Mouse (Mus musculus): Measurements from ENCODE around the gene Cyp2c70. TPM values are rescaled to one million over a fixed set of nuclear protein-coding genes. Genes with fewer than 3 reads are reported as not detected.
"Not testable (repeated sequence)": the region's sequence is repeated elsewhere in the genome, so short reads cannot be mapped to it uniquely, and the experiment has no call there.

The Cyp2c70 gene
- polyA plus RNA-seq (2014; fragmentation: Nextera tagmentation; extraction: Ambion mirVana) = not detected in 2 replicates

GRCm38 (mm10) chr19:40187160-40187559 is at the start of gene Cyp2c70:
TSS of gene Cyp2c70 (minus strand) at chr19:40187333.
- 81% methylated on average over 5 of the region's 5 CpGs for WGBS
- no peak within 1 kb of the TSS for H3K27ac ChIP-seq (replicated peaks; ENCODE audit: low read depth, low read length)

DNA sequence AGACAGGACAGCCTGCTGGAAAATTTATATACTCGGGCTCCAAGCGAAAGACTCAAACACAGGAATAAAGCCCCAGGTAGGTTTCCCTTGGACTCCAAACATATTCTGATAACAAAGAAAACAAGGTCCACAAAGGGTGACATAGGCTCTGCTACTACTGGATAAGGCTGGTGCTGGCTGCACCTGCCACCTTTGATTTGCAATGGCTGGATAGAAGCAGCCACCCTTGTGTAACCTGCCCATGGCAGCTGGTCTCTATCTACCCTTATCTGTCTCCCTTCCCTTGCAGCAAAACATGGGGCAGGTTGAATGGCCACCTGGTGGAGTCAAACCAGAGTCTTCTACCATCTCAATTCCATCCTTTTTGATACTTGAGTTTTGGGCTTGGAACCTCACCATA is 45.4 kb upstream of the Cyp2c70 start:
- H3K9ac ChIP-seq (replicated peaks; ENCODE audit: low read length) = no peak overlapping the region
- no peaks in the 10 kb centered on the region for H3K9me3 ChIP-seq (ENCODE audit: control insufficient read depth, low read length)
- H3K36me3 ChIP-seq (ENCODE audit: control insufficient read depth, insufficient read depth, low read length) = no peaks in the 10 kb centered on the region
- no peaks in the 10 kb centered on the region for H3K27me3 ChIP-seq (ENCODE audit: control insufficient read depth, insufficient read depth, low read length)
- H3K27ac ChIP-seq (replicated peaks; ENCODE audit: low read depth, low read length) = no peak overlapping the region
- no peak overlapping the region for H3K4me2 ChIP-seq (ENCODE audit: low read length)
- 88% methylated on average over 2 of the region's 2 CpGs for WGBS
- DNase-seq (no peak), ATAC-seq (ENCODE audit: low FRiP score, low TSS enrichment) (no peak)
- no peaks in the 10 kb centered on the region for H3K4me1 ChIP-seq (ENCODE audit: control insufficient read depth, insufficient read depth, low read length)
- H3K4me3 ChIP-seq (replicated peaks; ENCODE audit: low read depth, low read length) = no peak overlapping the region

More at GRCm38 (mm10) chr19:40187160-40187559, at the start of gene Cyp2c70:
- Histone ChIP-seq H3K4me1 (ENCODE audit: control insufficient read depth, insufficient read depth, low read length) (no peaks in the 10 kb centered on the region), H3K27me3 (ENCODE audit: control insufficient read depth, insufficient read depth, low read length) (no peaks in the 10 kb centered on the region), H3K9me3 (ENCODE audit: control insufficient read depth, low read length) (no peaks in the 10 kb centered on the region), H3K36me3 (ENCODE audit: control insufficient read depth, insufficient read depth, low read length) (no peaks in the 10 kb centered on the region), H3K4me3 (replicated peaks; ENCODE audit: low read depth, low read length) (no peak within 1 kb of the TSS), H3K9ac (replicated peaks; ENCODE audit: low read length) (no peak within 1 kb of the TSS), H3K4me2 (ENCODE audit: low read length) (no peak within 1 kb of the TSS)
- no peak for ATAC-seq (ENCODE audit: low FRiP score, low TSS enrichment)
- DNase-seq = no peak

DNA sequence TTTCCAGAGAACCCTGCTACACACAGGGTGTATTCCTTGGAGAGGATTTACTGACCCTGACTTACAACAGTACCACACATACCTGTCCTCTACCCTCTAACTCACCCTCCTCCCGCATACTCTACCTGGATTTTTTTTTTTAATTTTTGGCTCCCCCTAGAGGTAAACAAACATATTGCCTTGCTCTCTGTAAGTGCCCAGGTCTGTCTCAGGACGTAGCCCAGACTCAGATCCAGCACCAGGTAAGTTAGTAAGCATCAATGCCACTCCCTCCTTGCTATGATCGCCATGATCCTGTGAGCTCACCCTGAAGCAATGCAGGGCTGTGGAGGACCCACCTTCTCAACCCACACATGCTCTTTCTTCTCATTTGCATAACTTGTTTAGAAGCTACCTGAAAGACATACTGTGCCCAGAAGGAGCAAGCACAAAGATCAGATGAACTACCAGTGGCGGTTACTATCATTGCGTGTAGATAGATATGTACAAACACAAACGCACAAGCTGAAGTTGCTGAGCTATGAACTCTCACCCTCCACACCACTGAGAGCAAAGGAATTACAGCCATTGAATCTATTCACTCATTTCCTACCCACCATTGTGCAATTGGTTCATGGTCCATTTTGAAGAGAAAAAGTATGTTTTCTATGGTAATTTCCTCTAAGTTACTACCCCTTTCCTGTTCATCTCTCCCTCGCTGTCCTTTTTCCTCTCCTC is 44.9 kb upstream of the Cyp2c70 start:
- Histone ChIP-seq H3K27me3 (ENCODE audit: control insufficient read depth, insufficient read depth, low read length) (no peaks in the 10 kb centered on the region), H3K9me3 (ENCODE audit: control insufficient read depth, low read length) (no peaks in the 10 kb centered on the region), H3K9ac (replicated peaks; ENCODE audit: low read length) (no peak overlapping the region), H3K4me2 (ENCODE audit: low read length) (no peak overlapping the region), H3K36me3 (ENCODE audit: control insufficient read depth, insufficient read depth, low read length) (no peaks in the 10 kb centered on the region), H3K4me1 (ENCODE audit: control insufficient read depth, insufficient read depth, low read length) (no peaks in the 10 kb centered on the region), H3K4me3 (replicated peaks; ENCODE audit: low read depth, low read length) (no peak overlapping the region), H3K27ac (replicated peaks; ENCODE audit: low read depth, low read length) (no peak overlapping the region)
- ATAC-seq (ENCODE audit: low FRiP score, low TSS enrichment) (no peak), DNase-seq (no peak)
- WGBS = 73% methylated on average over 7 of the region's 7 CpGs

DNA sequence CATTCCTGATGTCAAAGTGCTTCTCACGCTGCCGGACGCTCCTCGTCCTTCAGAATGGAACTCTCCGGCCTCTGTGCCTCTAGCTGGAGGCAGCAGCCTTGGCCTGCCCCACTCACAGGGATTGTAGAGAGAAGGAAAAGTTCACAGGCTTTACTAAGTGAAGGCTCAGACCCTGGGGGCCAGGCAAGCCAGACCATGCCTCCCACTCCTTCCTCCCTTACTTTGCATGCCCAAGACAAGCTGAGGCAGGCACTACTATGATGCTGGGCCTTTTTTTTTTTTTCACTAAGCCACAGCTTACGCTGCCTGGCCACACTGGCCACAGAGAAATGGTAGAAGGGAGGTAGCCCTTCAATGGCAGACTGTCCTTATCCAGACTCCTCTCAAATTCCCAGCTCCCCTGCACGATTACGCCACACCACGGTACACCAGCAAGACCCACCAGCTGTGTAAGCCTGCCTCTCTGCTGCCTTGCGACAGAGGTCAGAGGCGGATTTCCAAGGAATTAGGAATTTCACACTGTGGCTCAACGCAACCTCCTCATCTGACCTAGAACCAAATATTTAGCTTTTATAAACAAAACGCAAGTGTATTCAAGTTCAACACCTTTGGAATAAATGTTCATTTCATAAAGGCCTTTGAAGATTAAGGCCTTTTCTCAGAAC is 44.1 kb upstream of the Cyp2c70 start:
- Histone ChIP-seq H3K36me3 (ENCODE audit: control insufficient read depth, insufficient read depth, low read length) (no peaks in the 10 kb centered on the region), H3K9me3 (ENCODE audit: control insufficient read depth, low read length) (no peaks in the 10 kb centered on the region), H3K9ac (replicated peaks; ENCODE audit: low read length) (no peak overlapping the region), H3K4me2 (ENCODE audit: low read length) (no peak overlapping the region), H3K27me3 (ENCODE audit: control insufficient read depth, insufficient read depth, low read length) (no peaks in the 10 kb centered on the region), H3K27ac (replicated peaks; ENCODE audit: low read depth, low read length) (no peak overlapping the region), H3K4me1 (ENCODE audit: control insufficient read depth, insufficient read depth, low read length) (no peaks in the 10 kb centered on the region), H3K4me3 (replicated peaks; ENCODE audit: low read depth, low read length) (no peak overlapping the region)
- 89% methylated on average over 13 of the region's 13 CpGs for WGBS
- no peak for DNase-seq
- no peak for ATAC-seq (ENCODE audit: low FRiP score, low TSS enrichment)

DNA sequence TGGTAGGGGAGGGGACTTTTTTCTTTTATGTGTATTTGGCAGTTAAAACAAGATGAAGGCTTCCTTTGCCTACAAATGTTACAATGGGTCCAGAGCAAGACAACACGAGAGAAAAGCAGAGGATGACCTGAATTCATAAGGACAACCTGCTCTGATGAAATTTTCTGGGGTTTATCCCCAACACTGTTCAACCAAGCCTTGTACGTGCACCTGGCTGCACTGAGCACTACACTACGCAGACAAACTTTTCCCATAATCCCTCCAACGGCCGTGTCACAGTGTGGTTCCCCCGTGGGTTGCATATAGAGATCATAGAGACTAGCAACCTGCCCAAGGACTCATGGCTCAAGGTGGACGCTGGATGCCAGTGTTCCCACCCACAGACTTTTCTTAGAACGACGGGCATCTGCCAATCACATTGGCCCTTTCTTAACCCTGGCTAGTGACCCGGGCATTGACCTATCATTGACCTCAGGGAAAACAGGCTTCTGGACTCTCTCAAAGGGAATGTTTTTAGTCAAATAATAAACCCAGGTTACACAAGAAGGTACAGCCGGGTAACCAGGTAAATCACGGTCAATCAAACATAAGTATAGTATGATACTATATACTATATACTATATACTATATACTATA is 39.5 kb upstream of the Cyp2c70 start:
- no peak overlapping the region for H3K4me3 ChIP-seq (replicated peaks; ENCODE audit: low read depth, low read length)
- H3K4me2 ChIP-seq (ENCODE audit: low read length) = no peak overlapping the region
- no peak overlapping the region for H3K9ac ChIP-seq (replicated peaks; ENCODE audit: low read length)
- ATAC-seq (ENCODE audit: low FRiP score, low TSS enrichment) (no peak), DNase-seq (no peak)
- 93% methylated on average over 12 of the region's 12 CpGs for WGBS
- H3K36me3 ChIP-seq (ENCODE audit: control insufficient read depth, insufficient read depth, low read length) = no peaks in the 10 kb centered on the region
- H3K27me3 ChIP-seq (ENCODE audit: control insufficient read depth, insufficient read depth, low read length) = no peaks in the 10 kb centered on the region
- H3K9me3 ChIP-seq (ENCODE audit: control insufficient read depth, low read length) = no peaks in the 10 kb centered on the region
- H3K4me1 ChIP-seq (ENCODE audit: control insufficient read depth, insufficient read depth, low read length) = no peaks in the 10 kb centered on the region
- no peak overlapping the region for H3K27ac ChIP-seq (replicated peaks; ENCODE audit: low read depth, low read length)

DNA sequence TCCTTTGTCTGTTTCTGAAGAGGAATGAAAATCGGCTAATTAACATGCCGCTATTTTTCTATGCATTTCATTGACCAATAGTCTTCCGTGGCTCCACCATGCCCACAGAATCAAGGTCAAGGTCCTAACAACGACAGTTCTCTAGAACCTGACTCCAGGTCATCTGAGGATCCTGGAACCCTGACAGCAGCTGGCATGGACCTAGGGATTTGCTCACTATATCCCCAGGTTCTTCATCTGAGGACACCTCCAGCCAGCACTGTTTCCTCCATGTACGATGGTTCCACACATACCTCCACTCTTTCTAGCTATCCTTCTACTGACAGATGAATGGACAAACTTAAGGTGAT is 38.6 kb upstream of the Cyp2c70 start:
- no peak overlapping the region for H3K4me2 ChIP-seq (ENCODE audit: low read length)
- H3K27ac ChIP-seq (replicated peaks; ENCODE audit: low read depth, low read length) = no peak overlapping the region
- H3K27me3 ChIP-seq (ENCODE audit: control insufficient read depth, insufficient read depth, low read length) = no peaks in the 10 kb centered on the region
- no peaks in the 10 kb centered on the region for H3K9me3 ChIP-seq (ENCODE audit: control insufficient read depth, low read length)
- H3K4me1 ChIP-seq (ENCODE audit: control insufficient read depth, insufficient read depth, low read length) = no peaks in the 10 kb centered on the region
- no peak overlapping the region for H3K4me3 ChIP-seq (replicated peaks; ENCODE audit: low read depth, low read length)
- DNase-seq = no peak
- no peak for ATAC-seq (ENCODE audit: low FRiP score, low TSS enrichment)
- H3K9ac ChIP-seq (replicated peaks; ENCODE audit: low read length) = no peak overlapping the region
- H3K36me3 ChIP-seq (ENCODE audit: control insufficient read depth, insufficient read depth, low read length) = no peaks in the 10 kb centered on the region
- WGBS = 69% methylated on average over 5 of the region's 5 CpGs

- 70% methylated on average over 5 of the region's 5 CpGs for WGBS
- DNase-seq = peak; percentile 89
- ATAC-seq (ENCODE audit: low FRiP score, low TSS enrichment) = peak; percentile 49; the same call in 1 of the 2 replicates
- H3K27me3 ChIP-seq (ENCODE audit: control insufficient read depth, insufficient read depth, low read length) = no peaks in the 10 kb centered on the region
- H3K4me2 ChIP-seq (ENCODE audit: low read length) = no peak overlapping the region
- no peak overlapping the region for H3K27ac ChIP-seq (replicated peaks; ENCODE audit: low read depth, low read length)
- no peak overlapping the region for H3K9ac ChIP-seq (replicated peaks; ENCODE audit: low read length)
- no peaks in the 10 kb centered on the region for H3K36me3 ChIP-seq (ENCODE audit: control insufficient read depth, insufficient read depth, low read length)
- H3K9me3 ChIP-seq (ENCODE audit: control insufficient read depth, low read length) = no peaks in the 10 kb centered on the region
- H3K4me3 ChIP-seq (replicated peaks; ENCODE audit: low read depth, low read length) = no peak overlapping the region
- H3K4me1 ChIP-seq (ENCODE audit: control insufficient read depth, insufficient read depth, low read length) = no peaks in the 10 kb centered on the region
Measured at GRCm38 (mm10) chr19:40225102-40225760, 38.1 kb upstream of the Cyp2c70 start.

DNA sequence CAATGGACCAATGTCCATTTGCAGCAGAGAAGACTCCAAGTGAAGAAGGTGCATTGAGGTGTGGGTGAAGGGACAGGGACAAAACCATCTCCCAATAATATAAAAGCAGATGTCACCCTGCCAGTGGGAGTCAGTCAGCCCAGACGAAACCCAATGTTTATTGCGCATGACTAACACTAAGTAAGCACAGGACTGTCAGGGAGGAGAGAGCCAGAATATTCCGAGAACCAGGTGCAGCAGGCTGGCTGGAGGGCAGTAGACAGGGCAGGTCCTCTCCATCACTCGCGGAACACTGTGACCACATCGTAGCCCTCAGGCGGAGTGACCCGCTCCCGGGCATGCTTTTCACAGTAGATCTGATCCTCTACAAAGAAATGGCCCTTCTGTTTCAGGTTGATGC is 35.2 kb upstream of the Cyp2c70 start:
- not testable (repeated sequence) for H3K9me3 ChIP-seq (ENCODE audit: control insufficient read depth, low read length); H3K27me3 ChIP-seq (ENCODE audit: control insufficient read depth, insufficient read depth, low read length); ATAC-seq (ENCODE audit: low FRiP score, low TSS enrichment); H3K4me1 ChIP-seq (ENCODE audit: control insufficient read depth, insufficient read depth, low read length); H3K27ac ChIP-seq (replicated peaks; ENCODE audit: low read depth, low read length); H3K36me3 ChIP-seq (ENCODE audit: control insufficient read depth, insufficient read depth, low read length); H3K4me3 ChIP-seq (replicated peaks; ENCODE audit: low read depth, low read length); H3K4me2 ChIP-seq (ENCODE audit: low read length); H3K9ac ChIP-seq (replicated peaks; ENCODE audit: low read length); DNase-seq
- 95% methylated on average over 9 of the region's 9 CpGs for WGBS

All from midbrain, embryonic 14.5 days (tissue).